Mouse (Mus musculus) CH12.LX (cell line): ENCODE measurements at regions not wholly inside any gene's neighbourhood (a gene's known extent, or its start where the extent isn't known, plus 50 kb on each side); places are given as distances from the start of the nearest gene placed in this dataset.

Source experiments
- DNase-seq: peaks from one replicate; pipeline ENCODE4 v3.0.0-alpha.2; 2013; ENCODE audit errors: extremely low read depth
- H3K27ac ChIP-seq: 2 replicates; pipeline ENCODE4 v1.5.1; 2012; ENCODE audit warnings: low read depth, mild to moderate bottlenecking, control low read depth, moderate library complexity; ENCODE audit not compliant: insufficient read depth
- H3K27me3 ChIP-seq: replicated peaks from 2 replicates; pipeline ENCODE3; 2012; ENCODE audit warnings: inconsistent platforms
- H3K36me3 ChIP-seq, 2 experiments: replicated peaks in 1 of 2; 2 replicates each; pipeline versions ENCODE3 to v1.6.1; 2012; ENCODE audit warnings: inconsistent platforms in 1 of 2, low read length in 1 of 2, mild to moderate bottlenecking in 1 of 2, mixed read lengths in 1 of 2, moderate library complexity in 1 of 2; ENCODE audit not compliant: control insufficient read depth in 1 of 2, insufficient read depth in 1 of 2
- H3K4me1 ChIP-seq, 2 experiments: 2 replicates each; pipeline ENCODE4 v1.6.1; 2012; ENCODE audit warnings: inconsistent platforms in 1 of 2, moderate library complexity in 1 of 2; ENCODE audit not compliant: insufficient read depth in 2 of 2, control insufficient read depth in 1 of 2
- H3K4me2 ChIP-seq: 2 replicates; pipeline ENCODE4 v1.6.1; 2012; ENCODE audit warnings: low read depth, mild to moderate bottlenecking, control low read depth; ENCODE audit not compliant: poor library complexity, insufficient read depth, severe bottlenecking
- H3K4me3 ChIP-seq, 3 experiments: fragments of 150-350 bp in 1 of 3; sonication (generic) in 1 of 3; replicated peaks in 1 of 3; 2 replicates each; pipeline versions ENCODE3 to v1.5.1; 2011 to 2012; ENCODE audit warnings: low read depth in 2 of 3, low read length in 2 of 3, mild to moderate bottlenecking in 2 of 3, moderate library complexity in 2 of 3, control low read depth in 1 of 3, improper control_type of control experiment in 1 of 3, inconsistent platforms in 1 of 3, mixed read lengths in 1 of 3; ENCODE audit not compliant: poor library complexity in 1 of 3
- H3K79me2 ChIP-seq: replicated peaks from 2 replicates; pipeline ENCODE4 v1.6.1; 2012; ENCODE audit warnings: mild to moderate bottlenecking, moderate library complexity; ENCODE audit not compliant: control insufficient read depth, poor library complexity, insufficient read depth, severe bottlenecking; ENCODE audit errors: extremely low read depth
- H3K9ac ChIP-seq: 2 replicates; pipeline ENCODE4 v1.6.1; 2012; ENCODE audit warnings: low read depth, mild to moderate bottlenecking, control low read depth, moderate library complexity; ENCODE audit not compliant: insufficient read depth
- H3K9me3 ChIP-seq: replicated peaks from 2 replicates; pipeline ENCODE3; 2012; ENCODE audit warnings: low read length, inconsistent platforms, mixed read lengths
- ETS1 ChIP-seq: conservative IDR thresholded peaks from 2 replicates; pipeline ENCODE4 v1.6.1; 2012; ENCODE audit warnings: low read depth, mild to moderate bottlenecking, inconsistent platforms, low read length, improper control_type of control experiment, moderate library complexity
- IRF4 ChIP-seq: IDR thresholded peaks from 2 replicates; pipeline ENCODE4 v1.6.1; 2014; ENCODE audit warnings: low read depth, mild to moderate bottlenecking, inconsistent platforms, low read length, improper control_type of control experiment
- MEF2A ChIP-seq: IDR thresholded peaks from 2 replicates; pipeline ENCODE4 v1.6.1; 2014; ENCODE audit warnings: low read depth, mild to moderate bottlenecking, inconsistent platforms, low read length, improper control_type of control experiment, borderline replicate concordance
- MYC ChIP-seq: IDR thresholded peaks from 2 replicates; pipeline ENCODE4 v1.6.1; 2011; ENCODE audit warnings: low read depth, mild to moderate bottlenecking, improper control_type of control experiment, low read length
- NELFE ChIP-seq: IDR thresholded peaks from 2 replicates; pipeline ENCODE4 v1.6.1; 2011; ENCODE audit warnings: low read depth, low read length, improper control_type of control experiment
- NRF1 ChIP-seq: IDR thresholded peaks from 2 replicates; pipeline ENCODE4 v1.6.1; 2014; ENCODE audit warnings: low read depth, mild to moderate bottlenecking, inconsistent platforms, low read length, improper control_type of control experiment, moderate library complexity
- POLR2A ChIP-seq: IDR thresholded peaks from 2 replicates; pipeline ENCODE4 v1.6.1; 2011; ENCODE audit warnings: low read depth, mild to moderate bottlenecking, improper control_type of control experiment, low read length
- TBP ChIP-seq: conservative IDR thresholded peaks from 2 replicates; pipeline ENCODE4 v1.6.1; 2011; ENCODE audit warnings: low read depth, low read length, improper control_type of control experiment
- TCF12 ChIP-seq: IDR thresholded peaks from 2 replicates; pipeline ENCODE4 v1.6.1; 2014; ENCODE audit warnings: low read depth, mild to moderate bottlenecking, inconsistent platforms, low read length, improper control_type of control experiment
- UBTF ChIP-seq: IDR thresholded peaks from 2 replicates; pipeline ENCODE4 v1.6.1; 2012; ENCODE audit warnings: low read depth, mild to moderate bottlenecking, inconsistent platforms, low read length, improper control_type of control experiment, moderate library complexity
- ZMIZ1 ChIP-seq: IDR thresholded peaks from 2 replicates; pipeline ENCODE4 v1.6.1; 2012; ENCODE audit warnings: low read depth, mild to moderate bottlenecking, inconsistent platforms, low read length, improper control_type of control experiment
- dilution Hi-C: fragments of 300-500 bp; cut with MboI; formaldehyde crosslinking; loops from 2 replicates; pipeline ENCODE4 v1.14.3; 2020; ENCODE audit warnings: low sequenced_read_pairs; ENCODE audit not compliant: extremely low pct_unique_long_range_greater_than_20kb, extremely low pct_ligation_motif_present
- in situ Hi-C: fragments of 300-500 bp; cut with MboI; formaldehyde crosslinking; loops from 3 replicates; pipeline ENCODE4 v1.14.3; 2019; ENCODE audit warnings: low sequenced_read_pairs, low pct_ligation_motif_present, low pct_unique_long_range_greater_than_20kb, mixed read lengths

DNA sequence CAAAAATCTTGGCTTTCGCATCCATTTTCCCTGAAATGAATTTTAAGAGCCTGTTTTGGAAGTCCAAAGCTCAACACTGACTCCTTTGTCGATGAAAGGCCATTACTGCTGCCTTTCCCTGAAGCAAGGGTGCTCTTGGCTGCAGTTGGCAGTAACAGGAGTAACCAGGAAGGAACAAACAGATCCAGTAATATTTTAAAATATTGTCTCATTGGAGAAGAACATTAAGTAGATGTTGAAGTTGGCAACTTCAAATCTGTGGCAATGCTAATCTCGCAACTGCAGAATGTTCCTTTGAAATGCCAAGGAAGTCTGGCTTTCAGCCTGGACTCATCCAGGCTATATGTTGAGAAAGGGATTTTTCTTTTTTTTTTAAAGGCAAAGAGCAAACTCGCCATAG lies 154.3 kb upstream of the Lef1 start:
- no peak for DNase-seq
- Histone ChIP-seq H3K27ac (no peak overlapping the region), H3K4me3 (no peak overlapping the region), H3K9ac (no peak overlapping the region), H3K9me3 (peaks cover 8% of the 10 kb centered on the region), H3K4me1 (no peaks in the 10 kb centered on the region), H3K79me2 (no peaks in the 10 kb centered on the region), H3K4me2 (no peak overlapping the region), H3K36me3 (no peaks in the 10 kb centered on the region), H3K27me3 (no peaks in the 10 kb centered on the region)
- TF ChIP-seq MYC (no peak), ZMIZ1 (no peak), UBTF (no peak), NELFE (no peak), NRF1 (no peak), POLR2A (no peak), MEF2A (no peak)
- dilution Hi-C loops (no loop called here), in situ Hi-C loops (no loop called here)

DNA sequence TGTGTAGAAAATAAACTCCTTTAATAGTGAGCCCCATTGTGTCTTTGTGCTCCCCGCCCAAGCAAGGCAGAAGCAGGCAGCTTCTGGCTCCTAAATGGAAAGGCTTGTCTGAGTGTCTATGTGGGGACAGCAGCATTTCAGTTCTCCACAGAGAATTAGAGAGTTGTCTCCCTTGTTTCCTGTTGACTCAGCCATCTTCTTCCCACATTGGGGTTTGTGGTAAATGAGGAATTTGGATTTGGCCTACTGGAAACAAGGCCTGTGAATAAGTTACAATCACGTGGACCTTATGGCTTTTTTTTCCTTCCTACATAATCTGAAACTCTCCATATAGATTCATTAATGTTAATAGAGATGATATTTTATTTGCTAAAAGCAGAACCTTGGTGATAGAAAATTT lies 158.9 kb upstream of the Lef1 start:
- in situ Hi-C loops = no loop called here
- Histone ChIP-seq H3K4me2 (no peak overlapping the region), H3K4me3 (no peak overlapping the region), H3K9me3 (peaks cover 8% of the 10 kb centered on the region), H3K27me3 (no peaks in the 10 kb centered on the region), H3K9ac (no peak overlapping the region), H3K4me1 (peaks cover 0 to 4% of the 10 kb centered on the region in 2 experiments; a peak in 2 of 4 replicates), H3K27ac (no peak overlapping the region), H3K36me3 (no peaks in the 10 kb centered on the region), H3K79me2 (no peaks in the 10 kb centered on the region)
- dilution Hi-C loops = no loop called here
- TF ChIP-seq IRF4 (no peak), TCF12 (no peak), MEF2A (no peak)
- DNase-seq = no peak

DNA sequence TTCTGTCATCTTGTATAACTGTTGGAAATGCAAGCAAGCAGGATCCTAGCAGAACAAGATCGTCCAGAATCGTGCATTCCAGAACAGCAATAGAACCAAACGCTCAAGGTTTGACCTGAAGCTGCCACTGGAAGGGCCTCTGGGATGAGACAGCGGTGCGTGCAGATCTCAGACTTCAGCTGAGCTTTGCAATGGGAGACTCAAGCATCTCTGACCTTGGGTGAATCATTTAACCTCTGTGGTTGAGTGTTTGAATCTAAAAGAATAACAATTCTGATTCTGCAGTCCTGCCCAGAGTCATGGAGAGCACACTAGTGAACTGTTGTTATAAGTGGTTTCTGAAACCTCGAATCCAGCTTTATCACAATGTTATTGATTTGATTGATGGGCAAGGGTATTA lies 159.4 kb upstream of the Lef1 start:
- dilution Hi-C loops (no loop called here), in situ Hi-C loops (no loop called here)
- H3K4me2 ChIP-seq = no peak overlapping the region
- no peak overlapping the region for H3K9ac ChIP-seq
- no peak for DNase-seq
- H3K27me3 ChIP-seq = no peaks in the 10 kb centered on the region
- H3K27ac ChIP-seq = no peak overlapping the region
- H3K4me3 ChIP-seq = no peak overlapping the region
- H3K36me3 ChIP-seq = no peaks in the 10 kb centered on the region
- H3K9me3 ChIP-seq = peaks cover 8% of the 10 kb centered on the region
- TF ChIP-seq TBP = no peak
- no peak for TF ChIP-seq ETS1
- H3K4me1 ChIP-seq = peaks cover 0 to 4% of the 10 kb centered on the region in 2 experiments; a peak in 2 of 4 replicates
- H3K79me2 ChIP-seq = no peaks in the 10 kb centered on the region
